Mouse (Mus musculus) intestine, embryonic 16.5 days (tissue): ENCODE results near the gene Fez2. TPM values are rescaled to one million over a fixed set of nuclear protein-coding genes. Genes with fewer than 3 reads are reported as not detected.
A peak's percentile ranks its signal among the peaks of the same experiment; 100 is the strongest.

ENCODE experiments used
- ATAC-seq: fragments of 200-750 bp; cut with Nextera tagmentation; 2 replicates; pipeline ENCODE4 v1.8.0; 2017; ENCODE audit warnings: moderate TSS enrichment, moderate library complexity
- H3K27ac ChIP-seq: fragments of 300-500 bp; sonication (generic); 2 replicates; pipeline ENCODE4 v1.5.1; 2014; ENCODE audit warnings: mild to moderate bottlenecking, low read length
- H3K27me3 ChIP-seq: fragments of 300-500 bp; sonication (generic); replicated peaks from 2 replicates; pipeline ENCODE4 v1.6.1; 2014; ENCODE audit warnings: low read length, control low read depth, mixed read lengths; ENCODE audit not compliant: control insufficient read depth, insufficient read depth
- H3K36me3 ChIP-seq: fragments of 300-500 bp; sonication (generic); 2 replicates; pipeline ENCODE4 v1.6.1; 2014; ENCODE audit warnings: low read length, control low read depth; ENCODE audit not compliant: control insufficient read depth, insufficient read depth
- H3K4me1 ChIP-seq: fragments of 300-500 bp; sonication (generic); 2 replicates; pipeline ENCODE4 v1.6.1; 2014; ENCODE audit warnings: low read length, control low read depth, mixed read lengths; ENCODE audit not compliant: control insufficient read depth, insufficient read depth
- H3K4me2 ChIP-seq: fragments of 300-500 bp; sonication (generic); 2 replicates; pipeline ENCODE4 v1.6.1; 2014; ENCODE audit warnings: low read depth, low read length, control low read depth
- H3K4me3 ChIP-seq: fragments of 300-500 bp; sonication (generic); 2 replicates; pipeline ENCODE4 v1.5.1; 2014; ENCODE audit warnings: mild to moderate bottlenecking, low read length
- H3K9ac ChIP-seq: fragments of 300-500 bp; sonication (generic); 2 replicates; pipeline ENCODE4 v1.6.1; 2014; ENCODE audit warnings: low read depth, low read length
- H3K9me3 ChIP-seq: fragments of 300-500 bp; sonication (generic); 2 replicates; pipeline ENCODE4 v1.6.1; 2016; ENCODE audit warnings: low read length, control low read depth; ENCODE audit not compliant: control insufficient read depth
- WGBS: fragments of 180-500 bp; shearing (Covaris S2); extraction: QIAGEN DNeasy Blood & Tissue Kit; methylation state at CpG from one replicate; pipeline ENCODE4 v1.1.7; 2014; 5-methylcytosine and 5-hydroxymethylcytosine counted together
- polyA plus RNA-seq: library from polyadenylated mRNA; unstranded; fragments of >200 nt; fragmentation: Nextera tagmentation; extraction: Ambion mirVana; gene quantifications from 2 replicates; pipeline ENCODE4 v1.2.1, GENCODE M21; 2015

The Fez2 gene
- polyA plus RNA-seq, 1 experiment from 2014 or later = 38.5 TPM

GRCm38 (mm10) chr17:78419216-78419615 lies 1.3 kb upstream of the Fez2 start:
- Histone ChIP-seq H3K4me3 (no peak overlapping the region), H3K27ac (no peak overlapping the region), H3K4me1 (peaks cover 20% of the 10 kb centered on the region), H3K9ac (no peak overlapping the region), H3K36me3 (no peaks in the 10 kb centered on the region), H3K4me2 (no peak overlapping the region), H3K27me3 (no peaks in the 10 kb centered on the region), H3K9me3 (no peaks in the 10 kb centered on the region)
- no peak for ATAC-seq
- WGBS = 77% methylated on average over 4 of the region's 4 CpGs

- Histone ChIP-seq H3K4me3 (peak overlapping the region; percentile 24), H3K27me3 (no peaks in the 10 kb centered on the region), H3K4me1 (peaks cover 20% of the 10 kb centered on the region), H3K9ac (no peak overlapping the region; the same call in 1 of the 2 replicates), H3K36me3 (no peaks in the 10 kb centered on the region), H3K9me3 (no peaks in the 10 kb centered on the region), H3K4me2 (peak overlapping the region; percentile 32), H3K27ac (peak overlapping the region; percentile 86)
- WGBS = 49% methylated on average over 2 of the region's 2 CpGs
- peak; percentile 77 for ATAC-seq
These were observed 2.7 kb downstream of the Fez2 start for GRCm38 (mm10) chr17:78415255-78415654.

GRCm38 (mm10) chr17:78409900-78410299 lies 8.1 kb downstream of the Fez2 start:
- H3K27ac ChIP-seq = no peak overlapping the region
- ATAC-seq = no peak
- WGBS = 64% methylated on average over 2 of the region's 2 CpGs
- no peak overlapping the region for H3K4me2 ChIP-seq
- H3K9me3 ChIP-seq = no peaks in the 10 kb centered on the region
- no peak overlapping the region for H3K9ac ChIP-seq
- H3K4me3 ChIP-seq = no peak overlapping the region
- H3K4me1 ChIP-seq = peaks cover 11% of the 10 kb centered on the region
- no peaks in the 10 kb centered on the region for H3K36me3 ChIP-seq
- no peaks in the 10 kb centered on the region for H3K27me3 ChIP-seq

DNA sequence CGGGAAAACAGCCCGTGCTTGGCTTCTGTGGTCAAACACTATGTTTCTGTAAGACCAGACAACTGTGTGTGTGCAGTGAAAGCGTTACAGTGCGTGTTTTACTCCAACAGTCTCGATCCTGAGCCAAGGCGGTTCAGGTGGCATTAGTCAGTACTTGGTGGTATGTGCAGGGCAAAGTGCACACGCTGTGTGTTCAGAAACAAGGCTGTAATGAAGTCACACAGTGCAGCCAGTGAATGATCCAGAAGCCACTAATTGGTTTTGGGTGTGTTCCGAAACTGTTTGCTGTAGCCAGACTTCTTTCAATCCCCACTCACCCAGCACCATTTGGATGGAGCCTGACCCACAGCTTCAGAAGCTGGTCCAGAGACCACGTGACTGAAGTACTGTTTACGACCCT lies 9.6 kb downstream of the Fez2 start:
- Histone ChIP-seq H3K4me2 (no peak overlapping the region), H3K36me3 (peaks cover 5% of the 10 kb centered on the region; the same call in 1 of the 2 replicates), H3K27ac (no peak overlapping the region), H3K9me3 (no peaks in the 10 kb centered on the region), H3K27me3 (no peaks in the 10 kb centered on the region), H3K4me1 (peaks cover 10% of the 10 kb centered on the region), H3K4me3 (no peak overlapping the region), H3K9ac (no peak overlapping the region)
- WGBS = 78% methylated on average over 10 of the region's 10 CpGs
- peak; percentile 59; the same call in 1 of the 2 replicates for ATAC-seq

- Histone ChIP-seq H3K9me3 (no peaks in the 10 kb centered on the region), H3K27me3 (no peaks in the 10 kb centered on the region), H3K4me1 (peaks cover 15% of the 10 kb centered on the region), H3K9ac (no peak overlapping the region), H3K27ac (no peak overlapping the region), H3K4me3 (no peak overlapping the region), H3K36me3 (peaks cover 5% of the 10 kb centered on the region; the same call in 1 of the 2 replicates), H3K4me2 (no peak overlapping the region)
- no peak for ATAC-seq
- WGBS = 65% methylated on average over 4 of the region's 4 CpGs
These were observed 10.4 kb downstream of the Fez2 start for GRCm38 (mm10) chr17:78407581-78407980.

GRCm38 (mm10) chr17:78406854-78407253 lies 11.1 kb downstream of the Fez2 start:
- H3K27ac ChIP-seq = no peak overlapping the region
- no peaks in the 10 kb centered on the region for H3K27me3 ChIP-seq
- no peaks in the 10 kb centered on the region for H3K9me3 ChIP-seq
- no peak overlapping the region for H3K4me2 ChIP-seq
- H3K36me3 ChIP-seq = peaks cover 5% of the 10 kb centered on the region; the same call in 1 of the 2 replicates
- no peak for ATAC-seq
- WGBS = 82% methylated on average over 10 of the region's 10 CpGs
- peaks cover 21% of the 10 kb centered on the region for H3K4me1 ChIP-seq
- H3K9ac ChIP-seq = no peak overlapping the region
- H3K4me3 ChIP-seq = no peak overlapping the region

DNA sequence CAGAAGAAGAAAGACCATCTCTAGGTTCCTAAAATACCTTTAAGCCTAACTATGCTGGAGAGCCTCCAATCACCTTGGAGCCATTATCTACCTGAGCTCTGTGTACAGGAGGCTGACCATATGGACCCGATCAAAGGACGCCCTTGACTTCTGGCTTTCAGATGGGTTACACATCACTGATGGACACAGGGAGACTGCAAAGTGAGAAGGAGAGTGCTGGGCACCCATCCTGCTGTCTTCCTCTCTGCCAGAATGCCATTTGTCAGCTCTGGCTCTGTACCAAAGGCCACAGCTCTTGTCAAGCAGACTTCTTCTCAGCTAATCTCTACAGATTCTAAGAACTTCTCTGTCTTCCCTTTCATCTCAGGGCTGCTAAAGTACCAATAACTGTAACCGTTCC lies 12.6 kb downstream of the Fez2 start:
- no peak overlapping the region for H3K27ac ChIP-seq
- H3K36me3 ChIP-seq = peaks cover 7% of the 10 kb centered on the region; the same call in 1 of the 2 replicates
- H3K27me3 ChIP-seq = no peaks in the 10 kb centered on the region
- H3K4me3 ChIP-seq = no peak overlapping the region
- ATAC-seq = no peak
- peaks cover 31% of the 10 kb centered on the region for H3K4me1 ChIP-seq
- no peaks in the 10 kb centered on the region for H3K9me3 ChIP-seq
- H3K4me2 ChIP-seq = no peak overlapping the region
- 92% methylated on average over 3 of the region's 3 CpGs for WGBS
- H3K9ac ChIP-seq = no peak overlapping the region

GRCm38 (mm10) chr17:78403804-78404203 lies 14.1 kb downstream of the Fez2 start:
- Histone ChIP-seq H3K36me3 (peaks cover 10% of the 10 kb centered on the region; the same call in 1 of the 2 replicates), H3K9me3 (no peaks in the 10 kb centered on the region), H3K27ac (no peak overlapping the region), H3K4me3 (no peak overlapping the region), H3K27me3 (no peaks in the 10 kb centered on the region), H3K4me1 (peaks cover 33% of the 10 kb centered on the region), H3K9ac (no peak overlapping the region), H3K4me2 (no peak overlapping the region)
- ATAC-seq = no peak
- 82% methylated on average over 9 of the region's 9 CpGs for WGBS

DNA sequence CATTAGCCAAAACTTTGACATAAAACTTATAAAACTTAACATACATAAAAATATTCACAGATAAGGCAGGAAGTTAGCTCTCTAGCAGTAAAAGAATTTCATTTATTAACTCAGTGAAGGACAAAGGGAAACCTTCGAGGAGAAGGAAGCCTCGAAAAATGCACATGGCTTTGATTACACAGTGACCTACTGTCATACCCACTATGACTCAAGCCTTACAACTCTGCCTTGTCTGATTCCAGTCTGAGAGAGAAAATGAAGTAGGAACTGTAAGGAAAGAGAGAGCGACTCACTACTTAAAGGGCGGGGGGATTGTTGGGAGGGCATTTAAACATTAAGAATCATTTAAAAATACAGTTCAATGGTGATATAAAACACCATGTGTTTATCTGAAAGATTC lies 14.7 kb downstream of the Fez2 start:
- Histone ChIP-seq H3K27ac (no peak overlapping the region), H3K4me1 (peaks cover 31% of the 10 kb centered on the region), H3K4me2 (no peak overlapping the region), H3K27me3 (no peaks in the 10 kb centered on the region), H3K36me3 (peaks cover 10% of the 10 kb centered on the region; the same call in 1 of the 2 replicates), H3K9ac (no peak overlapping the region), H3K9me3 (no peaks in the 10 kb centered on the region), H3K4me3 (no peak overlapping the region)
- 62% methylated on average over 4 of the region's 4 CpGs for WGBS
- no peak for ATAC-seq

DNA sequence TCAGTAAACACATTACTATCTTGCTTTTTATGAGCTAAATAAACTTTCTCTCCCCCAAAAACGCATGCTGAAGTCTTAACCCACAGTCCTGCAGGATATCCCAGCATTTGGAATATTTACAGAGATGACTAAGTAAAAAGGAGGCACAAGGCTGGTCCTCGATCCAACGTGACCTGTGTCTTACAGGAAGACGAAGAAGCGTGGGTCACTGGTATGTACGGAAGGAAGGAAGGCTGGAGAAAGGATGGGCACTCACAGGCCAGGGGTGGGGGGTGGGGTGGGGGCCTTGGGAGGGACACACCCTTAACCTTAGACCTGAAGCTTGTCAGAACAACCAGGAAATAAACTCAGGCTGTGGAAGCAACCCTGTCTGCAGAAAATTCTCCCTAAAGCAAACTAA lies 15.8 kb downstream of the Fez2 start:
- Histone ChIP-seq H3K4me3 (no peak overlapping the region), H3K4me2 (no peak overlapping the region), H3K4me1 (peaks cover 30% of the 10 kb centered on the region), H3K36me3 (peaks cover 13% of the 10 kb centered on the region; the same call in 1 of the 2 replicates), H3K27ac (peak overlapping the region; percentile 67; the same call in 1 of the 2 replicates), H3K9me3 (no peaks in the 10 kb centered on the region), H3K27me3 (no peaks in the 10 kb centered on the region), H3K9ac (no peak overlapping the region)
- peak; percentile 24 for ATAC-seq
- WGBS = 42% methylated on average over 6 of the region's 6 CpGs
